Mouse (Mus musculus) CH12.LX (cell line): Measurements from ENCODE around the gene H2-DMb2. TPM values are rescaled to one million over a fixed set of nuclear protein-coding genes. Genes with fewer than 3 reads are reported as not detected.

Experiments used
- DNase-seq: peaks from one replicate; pipeline ENCODE4 v3.0.0-alpha.2; 2013; ENCODE audit errors: extremely low read depth
- H3K27ac ChIP-seq: 2 replicates; pipeline ENCODE4 v1.5.1; 2012; ENCODE audit warnings: low read depth, mild to moderate bottlenecking, control low read depth, moderate library complexity; ENCODE audit not compliant: insufficient read depth
- H3K27me3 ChIP-seq: replicated peaks from 2 replicates; pipeline ENCODE3; 2012; ENCODE audit warnings: inconsistent platforms
- H3K36me3 ChIP-seq, 2 experiments: replicated peaks in 1 of 2; 2 replicates each; pipeline versions ENCODE3 to v1.6.1; 2012; ENCODE audit warnings: inconsistent platforms in 1 of 2, low read length in 1 of 2, mild to moderate bottlenecking in 1 of 2, mixed read lengths in 1 of 2, moderate library complexity in 1 of 2; ENCODE audit not compliant: control insufficient read depth in 1 of 2, insufficient read depth in 1 of 2
- H3K4me1 ChIP-seq, 2 experiments: 2 replicates each; pipeline ENCODE4 v1.6.1; 2012; ENCODE audit warnings: inconsistent platforms in 1 of 2, moderate library complexity in 1 of 2; ENCODE audit not compliant: insufficient read depth in 2 of 2, control insufficient read depth in 1 of 2
- H3K4me2 ChIP-seq: 2 replicates; pipeline ENCODE4 v1.6.1; 2012; ENCODE audit warnings: low read depth, mild to moderate bottlenecking, control low read depth; ENCODE audit not compliant: poor library complexity, insufficient read depth, severe bottlenecking
- H3K4me3 ChIP-seq, 3 experiments: fragments of 150-350 bp in 1 of 3; sonication (generic) in 1 of 3; replicated peaks in 1 of 3; 2 replicates each; pipeline versions ENCODE3 to v1.5.1; 2011 to 2012; ENCODE audit warnings: low read depth in 2 of 3, low read length in 2 of 3, mild to moderate bottlenecking in 2 of 3, moderate library complexity in 2 of 3, control low read depth in 1 of 3, improper control_type of control experiment in 1 of 3, inconsistent platforms in 1 of 3, mixed read lengths in 1 of 3; ENCODE audit not compliant: poor library complexity in 1 of 3
- H3K79me2 ChIP-seq: replicated peaks from 2 replicates; pipeline ENCODE4 v1.6.1; 2012; ENCODE audit warnings: mild to moderate bottlenecking, moderate library complexity; ENCODE audit not compliant: control insufficient read depth, poor library complexity, insufficient read depth, severe bottlenecking; ENCODE audit errors: extremely low read depth
- H3K9ac ChIP-seq: 2 replicates; pipeline ENCODE4 v1.6.1; 2012; ENCODE audit warnings: low read depth, mild to moderate bottlenecking, control low read depth, moderate library complexity; ENCODE audit not compliant: insufficient read depth
- H3K9me3 ChIP-seq: replicated peaks from 2 replicates; pipeline ENCODE3; 2012; ENCODE audit warnings: low read length, inconsistent platforms, mixed read lengths
- ELF1 ChIP-seq: IDR thresholded peaks from 2 replicates; pipeline ENCODE4 v1.6.1; 2014; ENCODE audit warnings: low read depth, mild to moderate bottlenecking, inconsistent platforms, low read length, improper control_type of control experiment
- ETS1 ChIP-seq: conservative IDR thresholded peaks from 2 replicates; pipeline ENCODE4 v1.6.1; 2012; ENCODE audit warnings: low read depth, mild to moderate bottlenecking, inconsistent platforms, low read length, improper control_type of control experiment, moderate library complexity
- GABPA ChIP-seq: IDR thresholded peaks from 2 replicates; pipeline ENCODE4 v1.6.1; 2012; ENCODE audit warnings: low read depth, low read length, improper control_type of control experiment, inconsistent platforms; ENCODE audit not compliant: insufficient replicate concordance
- HCFC1 ChIP-seq: IDR thresholded peaks from 2 replicates; pipeline ENCODE4 v1.6.1; 2012; ENCODE audit warnings: low read depth, mild to moderate bottlenecking, inconsistent platforms, low read length, improper control_type of control experiment
- JUN ChIP-seq: IDR thresholded peaks from 2 replicates; pipeline ENCODE4 v1.6.1; 2011; ENCODE audit warnings: low read depth, mild to moderate bottlenecking, low read length, improper control_type of control experiment, moderate library complexity; ENCODE audit not compliant: insufficient read depth
- MAFK ChIP-seq: IDR thresholded peaks from 2 replicates; pipeline ENCODE4 v1.6.1; 2011; ENCODE audit warnings: low read length, improper control_type of control experiment; ENCODE audit not compliant: insufficient replicate concordance
- MAZ ChIP-seq: IDR thresholded peaks from 2 replicates; pipeline ENCODE4 v1.6.1; 2012; ENCODE audit warnings: low read depth, mild to moderate bottlenecking, inconsistent platforms, low read length, improper control_type of control experiment, moderate library complexity
- MEF2A ChIP-seq: IDR thresholded peaks from 2 replicates; pipeline ENCODE4 v1.6.1; 2014; ENCODE audit warnings: low read depth, mild to moderate bottlenecking, inconsistent platforms, low read length, improper control_type of control experiment, borderline replicate concordance
- NRF1 ChIP-seq: IDR thresholded peaks from 2 replicates; pipeline ENCODE4 v1.6.1; 2014; ENCODE audit warnings: low read depth, mild to moderate bottlenecking, inconsistent platforms, low read length, improper control_type of control experiment, moderate library complexity
- PAX5 ChIP-seq: IDR thresholded peaks from 2 replicates; pipeline ENCODE4 v1.6.1; 2012; ENCODE audit warnings: low read length, inconsistent platforms, mixed read lengths
- POLR2A ChIP-seq: IDR thresholded peaks from 2 replicates; pipeline ENCODE4 v1.6.1; 2011; ENCODE audit warnings: low read depth, mild to moderate bottlenecking, improper control_type of control experiment, low read length
- POLR2AphosphoS2 ChIP-seq: IDR thresholded peaks from 2 replicates; pipeline ENCODE4 v1.6.1; 2011; ENCODE audit warnings: low read depth, low read length, improper control_type of control experiment
- RAD21 ChIP-seq: IDR thresholded peaks from 2 replicates; pipeline ENCODE4 v1.6.1; 2011; ENCODE audit warnings: low read depth, mild to moderate bottlenecking, low read length, improper control_type of control experiment, moderate library complexity
- ZC3H11A ChIP-seq: IDR thresholded peaks from 2 replicates; pipeline ENCODE4 v1.6.1; 2012; ENCODE audit warnings: low read depth, mild to moderate bottlenecking, inconsistent platforms, low read length, improper control_type of control experiment
- dilution Hi-C: fragments of 300-500 bp; cut with MboI; formaldehyde crosslinking; loops from 2 replicates; pipeline ENCODE4 v1.14.3; 2020; ENCODE audit warnings: low sequenced_read_pairs; ENCODE audit not compliant: extremely low pct_unique_long_range_greater_than_20kb, extremely low pct_ligation_motif_present
- in situ Hi-C: fragments of 300-500 bp; cut with MboI; formaldehyde crosslinking; loops from 3 replicates; pipeline ENCODE4 v1.14.3; 2019; ENCODE audit warnings: low sequenced_read_pairs, low pct_ligation_motif_present, low pct_unique_long_range_greater_than_20kb, mixed read lengths
- polyA plus RNA-seq: library from polyadenylated mRNA; unstranded; fragments of >175 nt; gene quantifications from 2 replicates; pipeline ENCODE4 v1.2.1, GENCODE M21; 2012; ENCODE audit warnings: low read depth; ENCODE audit not compliant: insufficient read length
- total RNA-seq, 2 experiments: library from RNA; depleted of rRNA; stranded (reverse); fragments of 300-350 nt in 1 of 2; fragments of >200 nt in 1 of 2; gene quantifications; 2 replicates each; pipeline ENCODE4 v1.2.3; 2012 to 2014

H2-DMb2 gene
- total and polyA plus RNA-seq, 3 experiments: 107 to 199 (median 175) TPM

GRCm38 (mm10) chr17:34122188-34122984 lies 20.7 kb upstream of the H2-DMb2 start, which contains the start of gene Brd2 (continued):
- TF ChIP-seq ZC3H11A (no peak), NRF1 (peak; percentile 98), POLR2AphosphoS2 (no peak), PAX5 (no peak), MEF2A (peak; percentile 77), POLR2A (peak; percentile 85), MAZ (peak; percentile 99), JUN (no peak), ETS1 (peak; percentile 41; the same call in 1 of the 2 replicates)

GRCm38 (mm10) chr17:34123111-34123510 lies 20.0 kb upstream of the H2-DMb2 start:
- Histone ChIP-seq H3K79me2 (peaks cover 21% of the 10 kb centered on the region), H3K9me3 (no peaks in the 10 kb centered on the region)
- TF ChIP-seq MAFK: no peak
- TF ChIP-seq GABPA: no peak
- TF ChIP-seq POLR2AphosphoS2: no peak
- no peak for TF ChIP-seq HCFC1
- no peak for TF ChIP-seq PAX5
- TF ChIP-seq, all 38 proteins: peak for 0
- Histone ChIP-seq H3K9ac (peak overlapping the region; percentile 89), H3K27me3 (no peaks in the 10 kb centered on the region), H3K36me3 (peaks cover 10 to 23% of the 10 kb centered on the region in 2 experiments), H3K4me2 (peak overlapping the region; percentile 64), H3K4me1 (peaks cover 11 to 38% of the 10 kb centered on the region in 2 experiments), H3K27ac (peak overlapping the region; percentile 6; the same call in 1 of the 2 replicates), H3K4me3 (peak overlapping the region; percentile 87 to 100 (median 88))
- DNase-seq: no peak
- in situ Hi-C loops: no loop called here
- dilution Hi-C loops: no loop called here

GRCm38 (mm10) chr17:34123518-34123917 lies 19.6 kb upstream of the H2-DMb2 start:
- DNase-seq: no peak
- Histone ChIP-seq H3K4me2 (peak overlapping the region; percentile 64), H3K4me1 (peaks cover 11 to 40% of the 10 kb centered on the region in 2 experiments), H3K79me2 (peaks cover 17% of the 10 kb centered on the region), H3K27ac (no peak overlapping the region), H3K36me3 (peaks cover 5 to 19% of the 10 kb centered on the region in 2 experiments), H3K4me3 (peak overlapping the region; percentile 87 to 100 (median 88)), H3K27me3 (no peaks in the 10 kb centered on the region), H3K9me3 (no peaks in the 10 kb centered on the region), H3K9ac (peak overlapping the region; percentile 89)
- TF ChIP-seq RAD21 (no peak), ELF1 (0 out of 2 replicates have a peak, but pooled peaks have one; percentile 7)
- in situ Hi-C loops: no loop called here
- dilution Hi-C loops: no loop called here
